Mouse (Mus musculus) brain, embryonic 14.5 days (tissue): Measurements from ENCODE around the gene Myo19.

Source experiments
- CTCF ChIP-seq: fragments of 200-500 bp; IDR thresholded peaks from 2 replicates; pipeline ENCODE4 v1.5.1; 2012; ENCODE audit warnings: inconsistent platforms, mild to moderate bottlenecking, moderate library complexity, borderline replicate concordance; ENCODE audit not compliant: insufficient read depth, insufficient read length; ENCODE audit errors: extremely low read depth
- POLR2A ChIP-seq: fragments of 200-500 bp; IDR thresholded peaks from 2 replicates; pipeline ENCODE4 v1.6.1; 2012; ENCODE audit warnings: mild to moderate bottlenecking, inconsistent platforms, borderline replicate concordance; ENCODE audit not compliant: poor library complexity, insufficient read depth, insufficient read length, severe bottlenecking; ENCODE audit errors: extremely low read depth

- TF ChIP-seq POLR2A (no peak), CTCF (no peak)
Measured at GRCm38 (mm10) chr11:84889492-84889891, 9.5 kb downstream of the Myo19 start.
